Mouse (Mus musculus) fat pad, adult 2 months (tissue): ENCODE measurements around the gene Clns1a.

Experiments
- DNase-seq: peaks from one replicate; pipeline ENCODE4 v3.0.0-alpha.2; 2011; ENCODE audit warnings: low read depth, low spot score; ENCODE audit errors: extremely low read depth

The Clns1a gene

GRCm38 (mm10) chr7:97696506-97697254 lies at the start of gene Clns1a:
Gene Clns1a (plus strand): TSS chr7:97696634.
- no peak for DNase-seq

GRCm38 (mm10) chr7:97647656-97648055 lies 48.8 kb upstream of the Clns1a start:
- DNase-seq, result no peak

GRCm38 (mm10) chr7:97650729-97651128 lies 45.7 kb upstream of the Clns1a start:
- no peak for DNase-seq

- no peak for DNase-seq
Measured at GRCm38 (mm10) chr7:97656144-97656543, 40.3 kb upstream of the Clns1a start.

GRCm38 (mm10) chr7:97661634-97662033 lies 34.8 kb upstream of the Clns1a start:
- DNase-seq, result no peak

GRCm38 (mm10) chr7:97679239-97679638 lies 17.2 kb upstream of the Clns1a start:
- DNase-seq, result no peak

- DNase-seq, result no peak
Measured at GRCm38 (mm10) chr7:97687831-97688230, 8.6 kb upstream of the Clns1a start.

GRCm38 (mm10) chr7:97695441-97695840 lies 993 bp upstream of the Clns1a start:
- DNase-seq, result no peak

- DNase-seq, result no peak
Measured at GRCm38 (mm10) chr7:97696133-97696505, 315 bp upstream of the Clns1a start.

GRCm38 (mm10) chr7:97700173-97700572 lies 3.7 kb downstream of the Clns1a start:
- no peak for DNase-seq

- DNase-seq, result peak; percentile 54
Measured at GRCm38 (mm10) chr7:97701106-97701505, 4.7 kb downstream of the Clns1a start.

- no peak for DNase-seq
Measured at GRCm38 (mm10) chr7:97707123-97707522, 10.7 kb downstream of the Clns1a start.

- DNase-seq, result no peak
Measured at GRCm38 (mm10) chr7:97707809-97708208, 11.4 kb downstream of the Clns1a start.

- DNase-seq, result no peak
Measured at GRCm38 (mm10) chr7:97709204-97709603, 12.8 kb downstream of the Clns1a start.

GRCm38 (mm10) chr7:97714651-97715050 lies 18.2 kb downstream of the Clns1a start:
- no peak for DNase-seq

- no peak for DNase-seq
Measured at GRCm38 (mm10) chr7:97717326-97717725, 20.9 kb downstream of the Clns1a start.

GRCm38 (mm10) chr7:97719078-97719477 lies 22.6 kb downstream of the Clns1a start:
- no peak for DNase-seq

- no peak for DNase-seq
Measured at GRCm38 (mm10) chr7:97720109-97720508, 23.7 kb downstream of the Clns1a start.

GRCm38 (mm10) chr7:97722278-97722918 lies 26.0 kb downstream of the Clns1a start:
- DNase-seq, result no peak

GRCm38 (mm10) chr7:97723646-97724538 lies 27.5 kb downstream of the Clns1a start:
- no peak for DNase-seq

GRCm38 (mm10) chr7:97725401-97725800 lies 29.0 kb downstream of the Clns1a start:
- DNase-seq, result no peak

GRCm38 (mm10) chr7:97726080-97726479 lies 29.6 kb downstream of the Clns1a start:
- no peak for DNase-seq
